Mouse (Mus musculus) megakaryocyte, embryonic 14.5 days (primary cell): ENCODE data around the gene Grid2ip. TPM values are rescaled to one million over a fixed set of nuclear protein-coding genes. Genes with fewer than 3 reads are reported as not detected.

Experiments
- H3K27me3 ChIP-seq: replicated peaks from 2 replicates; pipeline ENCODE3; 2012; ENCODE audit warnings: inconsistent platforms
- H3K36me3 ChIP-seq: replicated peaks from 2 replicates; pipeline ENCODE3; 2012; ENCODE audit warnings: low read length, inconsistent platforms, mixed read lengths
- H3K4me1 ChIP-seq: 2 replicates; pipeline ENCODE4 v1.6.1; 2012; ENCODE audit warnings: inconsistent platforms
- H3K4me3 ChIP-seq: replicated peaks from 2 replicates; pipeline ENCODE3; 2012; ENCODE audit warnings: moderate library complexity, mild to moderate bottlenecking, inconsistent platforms
- H3K9me3 ChIP-seq: 2 replicates; pipeline ENCODE4 v1.6.1; 2012; ENCODE audit warnings: inconsistent platforms
- FLI1 ChIP-seq: IDR thresholded peaks from 2 replicates; pipeline ENCODE4 v1.6.1; 2012; ENCODE audit warnings: low read length, inconsistent platforms, mixed read lengths
- GATA1 ChIP-seq: IDR thresholded peaks from 3 replicates; pipeline ENCODE4 v1.6.1; 2012; ENCODE audit warnings: mixed read lengths, low read length, inconsistent platforms, borderline replicate concordance
- polyA plus RNA-seq: library from polyadenylated mRNA; stranded (reverse); fragments of >175 nt; gene quantifications from 2 replicates; pipeline ENCODE4 v1.2.3, GENCODE M21; 2012; ENCODE audit warnings: low replicate concordance; ENCODE audit not compliant: insufficient read depth

The Grid2ip gene
- polyA plus RNA-seq, 1 experiment: not detected

DNA sequence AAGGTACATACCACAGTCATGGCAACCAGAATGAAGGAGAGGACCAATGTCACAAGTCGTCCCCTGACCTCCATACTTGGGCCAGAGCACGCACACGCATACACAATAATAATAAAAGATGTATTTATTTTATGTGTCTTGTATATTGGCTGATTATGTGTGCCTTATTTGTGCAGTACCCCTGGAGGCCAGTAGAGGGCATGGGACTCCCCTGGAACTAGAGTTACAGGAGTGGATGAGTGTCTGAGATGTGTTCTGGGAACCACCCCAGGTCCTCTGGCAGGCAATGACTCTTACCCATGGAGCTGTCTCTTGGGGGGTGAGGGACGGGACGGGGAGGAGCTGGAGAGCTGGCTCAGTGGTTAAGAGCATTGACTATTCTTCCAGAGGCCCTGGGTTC lies 2.9 kb downstream of the Grid2ip start:
- no peak for TF ChIP-seq GATA1
- no peak for TF ChIP-seq FLI1
- H3K4me1 ChIP-seq: peaks cover 36% of the 10 kb centered on the region
- H3K4me3 ChIP-seq: no peak overlapping the region
- peaks cover 9% of the 10 kb centered on the region for H3K9me3 ChIP-seq
- peaks cover 90% of the 10 kb centered on the region for H3K27me3 ChIP-seq
- no peaks in the 10 kb centered on the region for H3K36me3 ChIP-seq

DNA sequence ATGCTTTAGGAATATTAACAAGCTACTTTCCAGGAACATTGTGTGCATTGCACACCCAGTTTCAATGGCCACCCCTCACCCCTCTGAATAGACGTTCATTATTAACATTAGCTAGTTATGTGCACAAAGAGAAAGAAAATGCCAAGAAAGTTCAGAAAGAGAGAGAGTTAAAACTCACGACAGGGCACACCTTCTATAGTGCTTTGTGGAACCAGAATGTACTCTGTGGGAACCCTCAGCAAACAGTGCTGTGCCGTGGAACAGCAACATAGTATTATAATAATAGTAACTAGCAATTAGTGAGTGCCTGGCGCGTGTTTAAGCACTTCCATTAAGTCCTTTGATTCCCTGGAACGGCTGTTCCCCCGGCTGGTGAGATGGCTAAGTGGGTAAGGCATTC lies 4.3 kb downstream of the Grid2ip start:
- H3K4me3 ChIP-seq: no peak overlapping the region
- H3K9me3 ChIP-seq: peaks cover 9% of the 10 kb centered on the region
- H3K4me1 ChIP-seq: peaks cover 29% of the 10 kb centered on the region
- H3K27me3 ChIP-seq: peaks cover 93% of the 10 kb centered on the region
- no peaks in the 10 kb centered on the region for H3K36me3 ChIP-seq
- TF ChIP-seq FLI1 (no peak), GATA1 (no peak)

DNA sequence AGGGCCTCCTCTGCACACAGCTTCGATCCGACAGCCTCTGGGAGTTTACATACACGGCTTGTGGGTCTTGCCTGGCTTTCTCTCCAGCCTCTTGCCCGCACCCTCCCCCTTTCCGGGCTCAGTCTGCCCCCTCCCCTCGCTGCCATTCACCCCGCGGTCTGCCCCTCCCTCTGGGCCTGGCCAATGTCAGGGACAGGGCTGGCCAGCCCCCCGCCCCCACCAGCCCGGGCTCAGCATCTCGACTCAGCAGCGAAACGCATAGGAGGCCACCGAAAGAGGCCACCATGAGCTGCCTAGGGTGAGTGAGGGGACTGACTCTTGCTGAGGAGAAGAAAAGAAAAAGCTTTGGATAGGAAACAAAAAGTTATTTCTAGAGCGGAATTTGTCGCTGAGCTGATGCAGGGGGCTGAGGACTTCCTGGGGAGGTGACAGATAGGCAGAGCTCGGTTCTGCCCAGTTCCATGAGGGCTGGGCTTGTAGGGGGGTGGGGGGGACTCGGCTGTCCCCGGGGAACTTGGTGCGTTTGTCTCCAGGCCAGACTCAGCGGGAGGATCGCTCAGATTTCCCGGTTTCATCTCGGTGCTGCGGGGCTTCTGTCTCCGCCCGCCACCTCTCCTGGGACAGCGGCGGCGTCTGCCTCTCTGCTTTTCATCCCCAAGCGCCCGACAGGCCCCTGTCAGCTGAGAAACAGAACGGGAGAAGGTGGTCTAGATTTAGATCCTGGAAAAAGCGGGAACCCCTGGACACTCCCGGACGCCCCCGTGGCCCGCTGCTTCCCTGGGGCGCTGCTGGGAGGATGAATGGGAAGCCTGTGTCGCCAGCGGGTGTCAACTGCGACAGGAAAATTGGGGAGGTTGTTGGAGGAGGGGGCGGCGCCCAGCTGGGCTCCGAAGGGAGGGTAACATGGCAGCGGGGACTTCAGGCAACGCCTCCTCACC lies 6.8 kb downstream of the Grid2ip start:
- peaks cover 9% of the 10 kb centered on the region for H3K9me3 ChIP-seq
- peaks cover 20% of the 10 kb centered on the region for H3K4me1 ChIP-seq
- TF ChIP-seq GATA1: no peak
- TF ChIP-seq FLI1: no peak
- H3K36me3 ChIP-seq: no peaks in the 10 kb centered on the region
- H3K4me3 ChIP-seq: peak overlapping the region; percentile 88
- H3K27me3 ChIP-seq: peaks cover 86% of the 10 kb centered on the region

DNA sequence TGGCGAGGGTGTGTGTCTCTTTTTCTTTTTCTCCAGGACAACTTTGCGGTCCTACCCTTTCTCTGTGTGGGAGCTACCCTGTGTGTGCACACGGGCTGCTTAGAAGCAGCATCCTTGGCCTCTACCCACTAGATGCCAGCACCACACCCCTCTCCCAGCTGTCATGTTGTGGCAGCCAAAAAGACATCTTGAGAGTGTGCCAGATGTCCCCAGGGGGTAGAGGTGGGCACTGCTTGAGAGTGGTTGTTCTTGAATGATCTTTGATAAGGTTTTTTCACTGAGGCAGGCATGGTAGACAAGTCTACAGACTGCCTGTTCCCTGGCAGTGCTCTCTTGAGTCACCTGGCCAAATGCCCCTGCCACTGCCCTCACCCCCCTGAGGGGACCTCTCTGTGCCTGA lies 10.8 kb downstream of the Grid2ip start:
- Histone ChIP-seq H3K4me1 (peaks cover 37% of the 10 kb centered on the region), H3K36me3 (no peaks in the 10 kb centered on the region), H3K4me3 (peak overlapping the region; percentile 17), H3K9me3 (no peaks in the 10 kb centered on the region), H3K27me3 (peaks cover 90% of the 10 kb centered on the region)
- TF ChIP-seq GATA1: no peak
- TF ChIP-seq FLI1: no peak

DNA sequence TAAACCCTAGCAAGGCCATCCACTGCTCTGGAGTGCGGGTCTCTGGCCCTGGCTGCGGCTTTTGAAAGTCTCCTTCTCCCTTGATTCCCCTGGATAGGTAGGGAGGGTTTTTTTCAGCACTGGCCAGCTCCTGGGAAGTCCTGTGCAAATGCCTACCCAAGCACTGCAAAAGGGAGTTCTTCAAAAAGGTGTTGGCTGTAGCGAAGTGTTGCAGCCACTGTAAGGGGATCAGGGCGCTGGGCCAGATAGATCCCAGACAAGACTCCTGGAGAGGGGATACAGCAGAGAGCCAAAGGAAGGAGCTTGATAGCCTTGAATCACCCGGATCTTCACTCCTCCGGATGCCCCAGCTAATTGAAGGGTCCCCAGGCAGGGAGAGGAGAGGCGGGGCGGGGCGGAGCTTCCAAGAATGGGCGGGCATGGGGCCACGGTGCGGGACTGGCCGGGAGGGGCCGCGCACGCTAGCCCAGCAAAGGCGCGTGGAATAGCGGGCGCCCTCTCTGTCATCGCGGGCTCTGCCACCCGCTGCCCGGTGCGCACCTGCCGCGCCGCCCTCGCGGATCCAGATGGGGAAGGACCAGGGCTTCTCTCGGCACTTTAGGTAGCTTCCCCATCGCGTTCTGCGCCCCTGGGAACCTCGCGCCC lies 12.6 kb downstream of the Grid2ip start:
- H3K4me3 ChIP-seq: peak overlapping the region; percentile 46
- peaks cover 90% of the 10 kb centered on the region for H3K27me3 ChIP-seq
- H3K9me3 ChIP-seq: no peaks in the 10 kb centered on the region
- no peaks in the 10 kb centered on the region for H3K36me3 ChIP-seq
- TF ChIP-seq FLI1: no peak
- TF ChIP-seq GATA1: no peak
- H3K4me1 ChIP-seq: peaks cover 31% of the 10 kb centered on the region

DNA sequence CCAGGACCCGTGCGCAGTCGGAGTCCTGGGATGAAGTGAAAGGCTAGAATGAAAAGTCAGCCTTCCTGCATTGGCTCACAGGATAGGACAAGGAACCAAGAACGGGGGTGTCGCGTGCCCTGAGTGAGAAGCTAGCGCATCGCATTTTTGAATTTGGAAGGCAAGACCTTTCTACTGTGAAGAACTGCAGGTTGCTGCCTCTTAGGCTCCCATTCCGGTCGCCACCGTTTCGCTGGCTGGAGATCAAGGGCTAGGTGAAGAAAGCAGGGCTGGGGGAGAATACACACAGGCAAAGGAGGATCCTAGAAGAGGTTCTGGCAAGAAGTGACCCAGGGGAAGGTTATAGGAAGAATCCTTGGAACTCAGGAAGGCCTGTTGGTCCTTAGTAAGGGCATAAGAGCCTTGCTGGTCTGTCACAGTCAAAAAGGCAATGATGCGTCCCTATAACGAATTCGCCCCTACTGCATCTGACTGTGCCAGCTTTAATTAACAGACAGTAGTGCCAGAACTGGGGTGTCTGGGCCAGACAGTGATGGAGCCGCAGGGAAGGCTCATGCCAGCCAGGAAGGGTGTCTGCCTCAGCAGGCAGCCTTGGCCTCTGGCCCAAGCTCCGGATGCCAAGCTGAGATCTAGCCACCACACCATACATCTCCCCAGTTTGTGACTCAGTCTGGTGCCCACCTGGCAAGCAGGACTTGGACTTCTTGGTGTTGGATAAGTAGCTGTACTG lies 13.4 kb downstream of the Grid2ip start:
- no peak for TF ChIP-seq FLI1
- TF ChIP-seq GATA1: no peak
- H3K27me3 ChIP-seq: peaks cover 90% of the 10 kb centered on the region

DNA sequence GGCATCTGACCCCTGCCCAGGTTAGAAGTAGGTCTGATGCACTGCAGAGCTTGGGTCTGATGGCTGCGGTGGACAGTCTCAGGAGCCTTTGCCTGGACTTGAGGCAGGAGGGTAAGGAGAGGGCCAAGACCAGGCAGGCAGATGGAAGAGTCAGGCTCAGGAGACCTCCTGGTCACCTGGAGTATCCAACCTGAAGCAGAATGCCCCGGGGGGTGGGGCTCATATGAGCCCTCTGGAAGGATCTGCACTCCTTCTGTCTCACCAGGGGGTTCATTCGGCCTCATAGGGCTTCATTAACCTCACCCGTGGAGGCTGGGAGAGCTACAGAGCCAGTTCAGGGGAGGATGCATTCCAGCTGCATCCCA lies 14.0 kb downstream of the Grid2ip start:
- Histone ChIP-seq H3K36me3 (no peaks in the 10 kb centered on the region), H3K27me3 (peaks cover 86% of the 10 kb centered on the region), H3K4me1 (peaks cover 40% of the 10 kb centered on the region), H3K4me3 (no peak overlapping the region), H3K9me3 (peaks cover 4% of the 10 kb centered on the region)
- no peak for TF ChIP-seq GATA1
- TF ChIP-seq FLI1: no peak

More for the DNA sequence above, 13.4 kb downstream of the Grid2ip start:
- Histone ChIP-seq H3K4me3 (no peak overlapping the region), H3K4me1 (peaks cover 39% of the 10 kb centered on the region), H3K36me3 (no peaks in the 10 kb centered on the region), H3K9me3 (0 out of 2 replicates have a peak, but pooled peaks cover under 1% of the 10 kb centered on the region)

DNA sequence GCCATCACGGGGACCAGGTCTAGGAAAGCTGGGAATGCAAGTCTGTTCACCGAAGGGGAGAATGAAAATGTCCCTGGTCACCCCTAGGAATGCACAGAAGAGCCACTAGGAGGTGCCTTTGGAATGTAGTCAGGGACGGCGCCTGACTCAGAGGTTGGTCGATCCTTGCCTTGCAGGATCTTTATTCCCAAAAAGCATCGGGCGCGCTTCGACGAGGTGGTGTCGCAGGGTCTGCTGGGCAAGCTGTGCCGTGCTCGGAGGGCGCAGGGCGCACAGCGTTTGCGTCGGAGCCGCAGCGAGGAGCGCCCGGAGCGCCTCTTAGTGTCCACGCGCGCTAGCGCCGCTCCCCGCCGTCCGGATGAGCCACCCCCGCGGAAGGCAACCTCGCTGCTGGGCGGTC lies 15.7 kb downstream of the Grid2ip start:
- peaks cover 91% of the 10 kb centered on the region for H3K27me3 ChIP-seq
- peak overlapping the region; percentile 89 for H3K4me3 ChIP-seq
- no peak for TF ChIP-seq GATA1
- TF ChIP-seq FLI1: no peak
- no peaks in the 10 kb centered on the region for H3K36me3 ChIP-seq
- H3K9me3 ChIP-seq: peaks cover 12% of the 10 kb centered on the region
- peaks cover 40% of the 10 kb centered on the region for H3K4me1 ChIP-seq

DNA sequence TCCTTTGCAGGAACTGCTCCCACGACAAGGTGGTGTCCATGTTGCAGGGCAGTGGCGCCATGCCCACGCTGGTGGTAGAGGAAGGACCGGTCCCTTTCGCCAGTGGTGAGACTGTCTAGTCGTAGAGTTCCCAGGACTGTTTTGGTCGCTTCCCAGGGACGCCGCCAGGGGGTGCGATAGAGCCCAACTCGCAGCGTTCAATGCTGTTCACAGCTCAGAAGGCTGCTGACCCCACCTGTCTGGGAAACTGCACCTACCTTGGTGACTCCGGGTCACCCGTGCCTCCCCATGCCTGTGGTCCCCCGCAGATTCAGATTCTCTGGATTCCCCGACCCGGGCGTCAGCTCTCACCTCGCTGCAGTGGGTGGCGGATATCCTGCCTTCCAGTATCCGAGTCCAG lies 18.1 kb downstream of the Grid2ip start:
- peaks cover 85% of the 10 kb centered on the region for H3K27me3 ChIP-seq
- no peaks in the 10 kb centered on the region for H3K36me3 ChIP-seq
- peak overlapping the region; percentile 78 for H3K4me3 ChIP-seq
- TF ChIP-seq GATA1 (no peak), FLI1 (no peak)
- H3K9me3 ChIP-seq: peaks cover 12% of the 10 kb centered on the region
- H3K4me1 ChIP-seq: peaks cover 28% of the 10 kb centered on the region

DNA sequence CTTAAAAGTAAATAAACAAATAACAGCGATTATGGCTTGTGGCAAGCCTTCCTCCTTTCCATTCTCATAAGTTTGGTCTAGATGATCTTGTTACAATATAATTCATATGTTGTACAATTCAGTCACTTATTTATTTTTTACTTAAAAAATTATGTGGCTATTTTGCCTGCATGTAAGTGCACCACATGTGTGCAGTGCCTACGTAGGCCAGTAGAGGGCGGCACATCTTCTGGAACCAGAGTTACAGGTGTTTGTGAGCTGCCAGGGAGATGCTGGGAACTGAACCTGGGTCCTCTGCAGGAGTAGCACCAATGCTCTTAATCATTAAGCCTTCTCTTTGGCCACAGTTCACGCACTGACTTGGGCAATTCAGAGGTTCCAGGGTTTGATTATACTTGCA lies 19.0 kb downstream of the Grid2ip start:
- Histone ChIP-seq H3K4me3 (no peak overlapping the region), H3K27me3 (peaks cover 84% of the 10 kb centered on the region), H3K9me3 (peaks cover 12% of the 10 kb centered on the region), H3K4me1 (peaks cover 26% of the 10 kb centered on the region), H3K36me3 (no peaks in the 10 kb centered on the region)
- TF ChIP-seq FLI1 (no peak), GATA1 (no peak)
